In the genomic region with DNA sequence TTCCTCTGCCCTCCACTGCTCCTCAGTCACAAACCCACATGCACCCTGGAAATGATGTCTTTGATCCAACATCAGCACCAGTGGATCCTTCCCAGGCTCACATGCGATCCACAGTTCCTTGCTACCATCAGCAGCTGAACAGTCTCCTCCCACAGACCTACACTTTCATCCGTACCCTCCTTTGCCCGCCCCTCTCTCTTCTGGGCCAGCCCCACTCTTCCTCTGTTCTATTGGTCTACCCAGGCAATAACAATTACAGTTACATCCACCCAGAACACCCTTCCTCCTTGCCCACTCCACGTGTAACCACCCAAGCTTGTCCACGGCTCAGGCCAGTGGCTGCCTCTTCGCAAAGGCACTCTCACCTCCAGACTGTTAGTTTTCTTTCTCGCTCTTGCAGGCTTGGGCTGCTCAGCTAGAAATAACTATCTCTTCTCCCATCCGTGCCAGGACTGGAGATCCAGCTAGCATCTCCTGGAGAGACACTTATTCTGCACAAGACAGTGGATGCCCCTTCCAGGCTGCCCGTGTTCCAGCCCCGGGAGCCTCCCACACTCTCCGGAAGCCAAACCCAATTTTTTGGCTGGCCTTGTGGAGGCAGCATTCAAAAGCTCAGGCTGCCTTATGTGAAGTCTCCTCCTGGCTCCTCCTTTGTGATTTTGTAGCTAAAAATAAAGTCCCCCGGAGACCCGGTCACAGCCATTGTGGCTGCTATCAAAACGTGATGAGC, we compare ENCODE assay signal across 11 mouse cellular contexts.
DNase-seq lines count a peak whose midpoint lies in the region; ATAC-seq lines count a peak whose summit lies in the region.
"Had no signal": no experiment of that assay in that cellular context is flagged by ENCODE, and none has a peak within 500 bp of the region (broad histone marks: within the 10 kb centered on the region; RNA-seq: fewer than 3 reads in every experiment).

No protein-coding gene starts in this region.

- no peak overlapping the region for H3K9ac ChIP-seq in heart, embryonic 11.5 days (ENCODE audit: low read depth, low read length)
- H3K9ac ChIP-seq in liver, embryonic 11.5 days (ENCODE audit: low read depth, low read length) = no peak overlapping the region
- H3K9ac ChIP-seq: embryonic facial prominence, embryonic 15.5 days had no signal

- 70% methylated on average over 14 of the region's 14 CpGs for WGBS in heart, embryonic 11.5 days (ENCODE audit: insufficient replicate concordance)
- WGBS in liver, embryonic 11.5 days = 74% methylated on average over 14 of the region's 14 CpGs

- no peaks in the 10 kb centered on the region for H3K27me3 ChIP-seq in heart, embryonic 11.5 days (ENCODE audit: control insufficient read depth, insufficient read depth, low read length)
- no peaks in the 10 kb centered on the region for H3K27me3 ChIP-seq in liver, embryonic 11.5 days (replicated peaks; ENCODE audit: control insufficient read depth, insufficient read depth, low read length)
- H3K27me3 ChIP-seq: embryonic facial prominence, embryonic 15.5 days had no signal

- intact Hi-C loops in left cerebral cortex, postnatal 36 days (cut with DNase I) = no loop called here

- no peak overlapping the region for H3K4me2 ChIP-seq in heart, embryonic 11.5 days
- no peak overlapping the region for H3K4me2 ChIP-seq in liver, embryonic 11.5 days
- H3K4me2 ChIP-seq: embryonic facial prominence, embryonic 15.5 days had no signal

- H3K4me1 ChIP-seq in heart, embryonic 11.5 days (ENCODE audit: control insufficient read depth, insufficient read depth, low read length) = no peaks in the 10 kb centered on the region
- no peaks in the 10 kb centered on the region for H3K4me1 ChIP-seq in liver, embryonic 11.5 days (replicated peaks; ENCODE audit: control insufficient read depth, insufficient read depth, low read length)

- peak; percentile 65 to 83 for DNase-seq in heart, adult 18-20 months
- DNase-seq in brain, adult 2 months (ENCODE audit: low read depth, low spot score) = peak; percentile 73
- DNase-seq in frontal cortex, postnatal 10 days (ENCODE audit: low spot score in 2 of 2) = peak; percentile 17 to 22
- peak; percentile 48 to 53 for DNase-seq in left cerebral cortex, postnatal 36 days (ENCODE audit: low spot score in 2 of 2)
- no peak for DNase-seq in liver, embryonic 11.5 days (ENCODE audit: low spot score)
- DNase-seq in c-Kit-positive CD71-positive TER-119-positive erythroid progenitor cells, embryonic 14.5 days (ENCODE audit: low spot score) = no peak
- DNase-seq in embryo, embryonic 11 days = no peak
- DNase-seq: cerebellum, adult 11 months had no signal

- no peak overlapping the region for H3K4me3 ChIP-seq in heart, embryonic 11.5 days (ENCODE audit: low read depth, low read length)
- no peak overlapping the region for H3K4me3 ChIP-seq in liver, embryonic 11.5 days (ENCODE audit: low read depth, low read length)
- H3K4me3 ChIP-seq: embryonic facial prominence, embryonic 15.5 days had no signal

- H3K36me3 ChIP-seq in heart, embryonic 11.5 days (ENCODE audit: control insufficient read depth, insufficient read depth, low read length) = no peaks in the 10 kb centered on the region
- no peaks in the 10 kb centered on the region for H3K36me3 ChIP-seq in liver, embryonic 11.5 days (ENCODE audit: control insufficient read depth, insufficient read depth, low read length)
- H3K36me3 ChIP-seq: embryonic facial prominence, embryonic 15.5 days had no signal

- H3K9me3 ChIP-seq in heart, embryonic 11.5 days (replicated peaks; ENCODE audit: control insufficient read depth, low read length) = no peaks in the 10 kb centered on the region
- H3K9me3 ChIP-seq in liver, embryonic 11.5 days (ENCODE audit: control insufficient read depth, low read length) = no peaks in the 10 kb centered on the region
- H3K9me3 ChIP-seq: embryonic facial prominence, embryonic 15.5 days had no signal

- no peak for ATAC-seq in heart, embryonic 11.5 days (replicated peaks; ENCODE audit: insufficient number of reproducible peaks, low FRiP score, low TSS enrichment)
- ATAC-seq in liver, embryonic 11.5 days (replicated peaks; ENCODE audit: low FRiP score) = no peak

- no peak overlapping the region for H3K27ac ChIP-seq in heart, embryonic 11.5 days (ENCODE audit: low read depth, low read length)
- no peak overlapping the region for H3K27ac ChIP-seq in liver, embryonic 11.5 days (ENCODE audit: low read depth, low read length)
- H3K27ac ChIP-seq: embryonic facial prominence, embryonic 15.5 days; macrophage had no signal

Comparison
In these comparisons a context has a peak if more than half of its experiments do, and no peak if none do; other contexts are left out.
1. DNase-seq: peak in heart, adult 18-20 months (2 of 2), brain, adult 2 months (single experiment), frontal cortex, postnatal 10 days (2 of 2) and left cerebral cortex, postnatal 36 days (2 of 2); none in liver, embryonic 11.5 days (single experiment), c-Kit-positive CD71-positive TER-119-positive erythroid progenitor cells, embryonic 14.5 days (single experiment) and embryo, embryonic 11 days (single experiment).